Mouse (Mus musculus) intestine, embryonic 14.5 days (tissue): ENCODE measurements around the gene Aanat. TPM values are rescaled to one million over a fixed set of nuclear protein-coding genes. Genes with fewer than 3 reads are reported as not detected.
A peak's percentile ranks its signal among the peaks of the same experiment; 100 is the strongest.

Source experiments
- ATAC-seq: fragments of 200-750 bp; cut with Nextera tagmentation; replicated peaks from 2 replicates; pipeline ENCODE4 v1.8.0; 2017; ENCODE audit warnings: low read depth, moderate number of reproducible peaks, moderate TSS enrichment, moderate library complexity; ENCODE audit not compliant: low FRiP score, low TSS enrichment
- DNase-seq: peaks from one replicate; pipeline ENCODE4 v3.0.0-alpha.2; 2018; ENCODE audit warnings: low spot score
- H3K27ac ChIP-seq: fragments of 300-500 bp; sonication (generic); 2 replicates; pipeline ENCODE4 v1.5.1; 2014; ENCODE audit warnings: low read depth, mild to moderate bottlenecking, control low read depth
- H3K27me3 ChIP-seq: fragments of 300-500 bp; sonication (generic); replicated peaks from 2 replicates; pipeline ENCODE4 v1.6.1; 2014; ENCODE audit warnings: low read length, control low read depth; ENCODE audit not compliant: control insufficient read depth, insufficient read depth
- H3K36me3 ChIP-seq: fragments of 300-500 bp; sonication (generic); 2 replicates; pipeline ENCODE4 v1.6.1; 2014; ENCODE audit warnings: low read length, control low read depth; ENCODE audit not compliant: control insufficient read depth, insufficient read depth
- H3K4me1 ChIP-seq: fragments of 300-500 bp; sonication (generic); replicated peaks from 2 replicates; pipeline ENCODE4 v1.6.1; 2014; ENCODE audit warnings: low read length, control low read depth, mixed read lengths; ENCODE audit not compliant: control insufficient read depth, insufficient read depth
- H3K4me2 ChIP-seq: fragments of 300-500 bp; sonication (generic); 2 replicates; pipeline ENCODE4 v1.6.1; 2014; ENCODE audit warnings: low read length
- H3K4me3 ChIP-seq: fragments of 300-500 bp; sonication (generic); 2 replicates; pipeline ENCODE4 v1.5.1; 2014; ENCODE audit warnings: low read depth, low read length, control low read depth, mixed read lengths
- H3K9ac ChIP-seq: fragments of 300-500 bp; sonication (generic); 2 replicates; pipeline ENCODE4 v1.6.1; 2014; ENCODE audit warnings: mild to moderate bottlenecking, low read length
- H3K9me3 ChIP-seq: fragments of 300-500 bp; sonication (generic); 2 replicates; pipeline ENCODE4 v1.6.1; 2016; ENCODE audit warnings: low read length, control low read depth; ENCODE audit not compliant: control insufficient read depth
- WGBS: fragments of 180-500 bp; shearing (Covaris S2); extraction: QIAGEN DNeasy Blood & Tissue Kit; methylation state at CpG from one replicate; pipeline ENCODE4 v1.1.7; 2014; 5-methylcytosine and 5-hydroxymethylcytosine counted together
- polyA plus RNA-seq: library from polyadenylated mRNA; unstranded; fragments of >200 nt; fragmentation: Nextera tagmentation; extraction: Ambion mirVana; gene quantifications from 2 replicates; pipeline ENCODE4 v1.2.1, GENCODE M21; 2014

Aanat gene
- polyA plus RNA-seq, 1 experiment from 2014 or later = not detected

DNA sequence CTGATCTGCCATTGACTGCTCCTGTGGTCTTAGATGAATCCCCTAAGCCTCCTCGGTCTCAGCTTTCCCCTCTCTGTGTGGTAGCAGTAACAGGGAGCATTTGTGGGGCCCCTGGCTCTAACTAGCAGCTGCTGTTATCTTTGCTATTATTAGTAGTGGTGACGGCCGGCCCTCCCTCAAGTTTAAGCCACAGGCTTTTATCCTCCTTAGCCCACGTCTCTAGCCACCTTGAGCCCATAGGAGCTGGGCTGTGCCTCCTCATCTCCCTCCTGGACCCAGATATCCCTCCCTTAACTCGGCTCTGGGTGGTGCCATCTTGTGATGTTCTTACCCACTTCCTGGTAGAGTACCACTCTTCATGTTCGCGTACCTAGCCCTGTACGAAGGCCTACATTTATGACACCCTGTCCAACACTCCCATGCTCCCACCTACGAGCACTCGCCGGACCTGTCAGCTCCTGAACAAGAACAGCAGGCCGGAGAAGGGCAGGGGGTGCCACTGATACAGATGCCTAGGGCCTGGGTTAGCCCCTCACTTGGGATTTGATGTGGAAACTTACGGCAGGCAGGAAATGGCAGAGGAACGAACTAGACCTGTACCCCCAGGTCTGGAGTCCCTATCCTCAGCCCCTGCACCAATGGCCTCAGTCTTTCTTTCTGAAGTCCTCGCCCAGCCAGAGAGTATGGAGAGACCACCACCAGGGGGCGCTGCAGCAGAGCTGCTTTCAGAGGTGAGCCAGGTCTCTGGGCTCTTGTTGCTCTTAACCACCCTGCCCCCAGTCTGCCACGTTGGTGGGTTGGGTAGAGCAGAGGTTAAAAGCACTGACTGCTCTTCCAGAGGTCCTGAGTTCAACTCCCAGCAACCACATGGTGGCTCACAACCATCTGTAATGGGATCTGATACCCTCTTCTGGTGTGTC is 39.1 kb downstream of the Aanat start:
- H3K27ac ChIP-seq = no peak overlapping the region
- H3K4me1 ChIP-seq = peaks cover 28% of the 10 kb centered on the region
- DNase-seq (peak; percentile 74), ATAC-seq (no peak)
- no peaks in the 10 kb centered on the region for H3K27me3 ChIP-seq
- WGBS = 79% methylated on average over 17 of the region's 17 CpGs
- H3K9me3 ChIP-seq = no peaks in the 10 kb centered on the region
- H3K36me3 ChIP-seq = no peaks in the 10 kb centered on the region
- no peak overlapping the region for H3K4me2 ChIP-seq
- no peak overlapping the region for H3K9ac ChIP-seq
- no peak overlapping the region for H3K4me3 ChIP-seq

DNA sequence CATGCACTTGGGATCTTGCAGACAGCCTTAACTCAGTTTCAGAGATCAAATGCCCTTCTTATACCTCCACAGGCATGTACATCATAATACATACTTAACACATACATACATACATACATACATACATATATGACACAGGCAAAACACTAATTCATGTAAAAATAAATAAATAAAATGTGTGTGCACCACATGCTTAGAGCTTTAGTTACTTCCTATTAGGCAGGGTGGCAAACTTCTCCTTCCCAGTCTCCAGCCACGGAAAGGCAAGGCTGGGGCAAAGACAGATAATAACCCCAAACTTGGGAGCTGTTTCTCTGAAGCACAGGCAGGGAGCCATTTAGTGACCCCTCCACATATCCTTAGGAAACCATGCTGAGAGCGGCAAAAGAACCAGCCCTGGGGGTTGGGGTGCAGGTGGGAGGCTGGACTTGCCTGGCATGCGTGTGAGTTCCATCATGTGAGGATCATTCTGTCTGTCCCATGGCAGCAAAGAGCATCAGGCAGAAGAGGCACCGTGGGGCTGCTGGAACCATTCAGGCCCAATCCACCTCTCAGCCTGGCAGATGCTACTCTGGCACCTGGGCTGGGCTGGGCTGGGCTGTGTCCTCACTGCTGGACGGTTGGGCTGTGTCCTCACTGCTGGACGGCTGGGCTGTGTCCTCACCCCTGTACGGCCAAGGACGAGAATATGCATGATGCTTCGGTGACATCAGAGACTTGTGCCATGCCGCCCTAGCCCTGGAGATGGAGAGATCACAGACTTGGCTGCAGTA is 40.3 kb downstream of the Aanat start, which contains the start of gene Rhbdf2:
TSS of gene Rhbdf2 (minus strand) at position 721 of the 773 bp plus-strand sequence.
- H3K4me3 ChIP-seq = no peak within 1 kb of the TSS
- H3K36me3 ChIP-seq = no peaks in the 10 kb centered on the region
- H3K27ac ChIP-seq = no peak within 1 kb of the TSS
- ATAC-seq = no peak
- no peaks in the 10 kb centered on the region for H3K27me3 ChIP-seq
- no peaks in the 10 kb centered on the region for H3K9me3 ChIP-seq
- H3K4me2 ChIP-seq = no peak within 1 kb of the TSS
- DNase-seq = no peak
- 72% methylated on average over 10 of the region's 10 CpGs for WGBS
- H3K9ac ChIP-seq = no peak within 1 kb of the TSS
- H3K4me1 ChIP-seq = peaks cover 16% of the 10 kb centered on the region

DNA sequence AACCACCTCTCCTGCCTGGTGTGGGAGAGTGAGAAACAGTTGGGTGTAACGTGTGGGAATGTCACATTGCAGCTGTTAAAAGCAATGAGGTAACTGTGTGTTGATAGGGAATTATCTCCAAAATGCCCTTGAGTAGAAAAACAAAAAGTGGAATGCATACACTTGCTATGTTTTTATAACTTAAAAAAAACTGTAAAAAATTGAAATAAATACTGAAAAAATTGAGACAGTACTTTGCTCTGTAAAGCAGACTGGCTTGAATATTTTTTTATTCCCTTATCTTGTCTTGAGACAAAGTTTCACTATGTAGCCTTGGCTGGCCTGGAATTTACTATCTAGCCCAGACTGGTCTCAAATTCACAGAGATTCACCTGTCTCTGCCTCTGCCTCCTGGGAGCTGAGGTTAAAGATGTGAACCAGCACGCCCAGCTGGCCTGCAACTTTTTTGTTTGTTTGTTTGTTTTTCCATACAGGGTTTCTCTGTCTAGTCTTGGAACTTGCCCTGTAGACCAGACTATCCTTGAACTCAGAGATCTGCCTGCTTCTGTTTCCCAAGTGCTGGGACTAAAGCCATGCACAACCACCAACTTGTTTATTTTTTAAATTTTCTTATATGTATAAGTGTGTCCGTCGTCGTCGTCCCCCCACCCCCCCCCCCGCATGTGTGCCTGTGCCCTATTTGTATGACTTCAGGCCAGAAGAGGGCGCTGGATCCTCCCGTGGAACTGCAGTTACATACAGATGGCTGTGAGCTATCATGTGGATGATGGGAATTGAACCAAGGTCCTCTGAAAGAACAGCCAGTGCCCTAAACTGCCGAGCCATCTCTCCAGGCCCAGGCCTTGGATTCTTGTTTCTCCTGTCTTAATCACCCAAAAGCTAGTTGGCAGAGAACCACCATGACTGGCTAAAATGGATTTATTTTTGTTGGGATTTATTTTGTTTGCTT is 41.1 kb downstream of the Aanat start:
- Histone ChIP-seq H3K9me3 (no peaks in the 10 kb centered on the region), H3K4me2 (no peak overlapping the region), H3K27me3 (no peaks in the 10 kb centered on the region), H3K27ac (no peak overlapping the region), H3K9ac (no peak overlapping the region), H3K4me1 (peaks cover 7% of the 10 kb centered on the region; the same call in 1 of the 2 replicates), H3K4me3 (no peak overlapping the region), H3K36me3 (no peaks in the 10 kb centered on the region)
- no peak for DNase-seq
- ATAC-seq = no peak
- 44% methylated on average over 10 of the region's 10 CpGs for WGBS

DNA sequence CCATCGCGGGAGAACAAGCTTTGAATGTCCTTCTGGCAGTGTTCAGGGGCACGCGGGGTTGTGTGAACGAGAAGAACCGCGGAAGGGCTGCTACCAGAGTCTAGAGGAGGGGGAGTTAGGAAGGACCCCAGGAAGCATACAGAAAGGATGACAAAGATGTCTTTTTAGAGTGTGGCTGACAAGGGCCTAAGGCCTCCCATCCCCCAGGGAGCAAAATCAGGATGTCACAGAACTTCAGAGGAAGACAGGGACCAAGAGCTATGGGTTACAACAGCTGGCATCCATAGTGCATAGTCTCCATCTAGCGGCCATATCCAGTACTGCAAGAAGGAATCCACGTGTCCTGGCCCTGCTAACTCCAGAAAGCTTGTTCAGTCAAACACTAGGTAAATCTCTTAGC is 42.5 kb downstream of the Aanat start:
- Histone ChIP-seq H3K27me3 (no peaks in the 10 kb centered on the region), H3K9ac (no peak overlapping the region), H3K4me1 (no peaks in the 10 kb centered on the region), H3K4me2 (no peak overlapping the region), H3K36me3 (no peaks in the 10 kb centered on the region), H3K27ac (no peak overlapping the region), H3K9me3 (no peaks in the 10 kb centered on the region), H3K4me3 (no peak overlapping the region)
- DNase-seq = peak; percentile 96
- 58% methylated on average over 9 of the region's 9 CpGs for WGBS
- peak; percentile 63 for ATAC-seq

DNA sequence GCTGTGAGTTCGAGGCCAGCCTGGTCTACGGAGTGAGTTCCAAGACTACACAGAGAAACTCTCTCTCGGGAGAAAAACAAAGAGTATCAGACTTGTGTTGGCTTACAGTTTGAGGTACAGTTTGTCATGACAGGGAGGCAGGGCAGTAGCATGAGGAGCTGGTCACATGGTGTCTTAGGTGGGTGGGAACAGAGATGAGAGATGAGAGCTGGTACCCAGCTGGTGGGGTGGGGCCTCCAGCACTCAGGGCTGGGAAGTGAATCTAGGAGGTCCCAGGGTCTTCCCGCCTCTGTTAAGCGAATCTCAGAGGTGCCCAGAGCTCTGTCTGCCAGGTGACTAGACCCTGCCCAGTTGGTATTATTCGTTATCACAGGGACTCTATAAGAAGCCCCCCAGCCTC is 43.2 kb downstream of the Aanat start:
- Histone ChIP-seq H3K27ac (no peak overlapping the region), H3K36me3 (no peaks in the 10 kb centered on the region), H3K4me2 (no peak overlapping the region), H3K4me1 (no peaks in the 10 kb centered on the region), H3K9ac (no peak overlapping the region), H3K9me3 (no peaks in the 10 kb centered on the region), H3K27me3 (no peaks in the 10 kb centered on the region), H3K4me3 (no peak overlapping the region)
- WGBS = 90% methylated on average over 6 of the region's 6 CpGs
- ATAC-seq (no peak), DNase-seq (no peak)

DNA sequence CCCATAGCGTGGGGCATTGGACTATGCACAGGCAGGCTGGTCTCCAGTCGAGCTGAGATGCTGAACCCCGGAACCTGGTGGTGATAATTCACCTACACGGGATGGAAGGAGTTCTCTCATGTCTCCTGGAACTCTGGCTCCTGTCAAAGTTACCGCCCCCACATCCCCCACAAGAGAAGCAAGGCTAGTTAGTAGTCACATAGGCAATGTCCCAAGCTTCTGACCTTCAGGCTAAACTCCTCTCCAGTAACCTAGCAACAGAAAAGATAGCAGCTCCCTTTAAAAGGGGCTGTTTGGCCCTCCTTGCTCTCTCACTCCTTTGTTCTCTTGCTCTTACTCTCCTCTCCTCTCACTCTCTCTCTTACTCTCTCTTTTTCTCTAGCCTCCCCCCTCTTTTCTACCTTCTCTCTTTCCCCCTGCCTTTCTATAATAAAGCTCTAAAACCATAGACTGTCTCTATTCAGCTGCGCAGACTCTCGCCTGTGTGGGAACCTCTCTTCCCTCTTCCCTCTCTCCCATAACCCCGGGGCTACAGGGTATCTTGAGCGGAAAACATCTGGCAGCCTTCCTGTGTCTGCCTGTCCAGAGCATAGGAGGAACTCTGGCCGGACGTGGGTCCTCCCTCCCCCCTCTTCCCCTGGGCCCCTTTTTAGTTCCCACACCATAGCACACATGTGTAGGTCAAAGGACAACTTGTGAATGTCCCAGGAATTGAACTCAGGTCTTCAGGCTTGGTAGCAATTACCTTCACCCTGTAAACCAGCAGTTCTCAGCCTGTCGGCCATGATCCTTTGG is 44.1 kb downstream of the Aanat start:
- no peaks in the 10 kb centered on the region for H3K9me3 ChIP-seq
- H3K36me3 ChIP-seq = no peaks in the 10 kb centered on the region
- no peaks in the 10 kb centered on the region for H3K27me3 ChIP-seq
- whole genome bisulfite sequencing = 42% methylated on average over 12 of the region's 12 CpGs
- H3K4me3 ChIP-seq = no peak overlapping the region
- DNase-seq (no peak), ATAC-seq (no peak)
- no peaks in the 10 kb centered on the region for H3K4me1 ChIP-seq
- H3K27ac ChIP-seq = 0 out of 2 replicates have a peak overlapping the region, but pooled peaks have one; percentile 11
- H3K4me2 ChIP-seq = no peak overlapping the region
- H3K9ac ChIP-seq = no peak overlapping the region

DNA sequence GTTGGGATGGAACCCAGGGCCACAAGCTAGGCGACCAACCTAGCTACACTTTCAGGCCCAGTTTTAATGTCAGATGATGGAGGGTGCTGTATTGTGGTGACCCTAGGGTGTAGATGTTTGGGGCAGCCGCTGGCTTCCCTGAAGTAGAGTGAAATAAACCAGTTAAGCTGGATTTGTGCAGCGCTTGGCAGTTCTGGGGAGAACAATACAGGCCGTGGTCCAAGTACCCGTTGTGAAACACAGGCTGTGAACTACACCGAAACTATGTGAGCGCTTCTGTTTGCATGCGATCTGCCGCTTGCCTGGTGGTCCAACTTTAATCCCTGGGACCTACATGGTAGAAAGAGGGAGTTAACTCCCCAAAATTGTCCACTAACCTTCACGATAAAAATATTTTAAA is 46.7 kb downstream of the Aanat start:
- Histone ChIP-seq H3K4me3 (no peak overlapping the region), H3K9me3 (no peaks in the 10 kb centered on the region), H3K27ac (no peak overlapping the region), H3K4me1 (no peaks in the 10 kb centered on the region), H3K9ac (no peak overlapping the region), H3K4me2 (no peak overlapping the region), H3K27me3 (no peaks in the 10 kb centered on the region), H3K36me3 (no peaks in the 10 kb centered on the region)
- ATAC-seq (no peak), DNase-seq (no peak)
- WGBS = 76% methylated on average over 10 of the region's 10 CpGs
